Mouse (Mus musculus) cerebellum, adult 9-11 months (tissue): Measurements from ENCODE around the gene Sema5a.
A peak's percentile ranks its signal among the peaks of the same experiment; 100 is the strongest.

Experiments used
- DNase-seq: peaks from one replicate; pipeline ENCODE4 v3.0.0; 2022

Sema5a gene

GRCm38 (mm10) chr15:32685152-32685551 lies 440.5 kb downstream of the Sema5a start:
- no peak for DNase-seq

- DNase-seq: no peak
Measured at GRCm38 (mm10) chr15:32691021-32691420, 446.4 kb downstream of the Sema5a start.

- no peak for DNase-seq
Measured at GRCm38 (mm10) chr15:32693006-32693405, 448.4 kb downstream of the Sema5a start.

GRCm38 (mm10) chr15:32717298-32717985 lies 472.8 kb downstream of the Sema5a start:
- DNase-seq: no peak

- peak; percentile 36 for DNase-seq
Measured at GRCm38 (mm10) chr15:32718293-32718963, 473.8 kb downstream of the Sema5a start.

GRCm38 (mm10) chr15:32718964-32719311 lies 474.3 kb downstream of the Sema5a start:
- no peak for DNase-seq

- peak; percentile 27 for DNase-seq
Measured at GRCm38 (mm10) chr15:32730839-32731238, 486.2 kb downstream of the Sema5a start.
